Mouse (Mus musculus) T-helper 2 cell (primary cell): Measurements from ENCODE around the gene Cldnd2.

Source experiments
- in situ Hi-C: fragments of 300-600 bp; cut with MboI, MseI; formaldehyde crosslinking; loops from one replicate; pipeline ENCODE4 v1.15.1; 2025; ENCODE audit warnings: high pct_unique_total_duplicates

Cldnd2 gene

DNA sequence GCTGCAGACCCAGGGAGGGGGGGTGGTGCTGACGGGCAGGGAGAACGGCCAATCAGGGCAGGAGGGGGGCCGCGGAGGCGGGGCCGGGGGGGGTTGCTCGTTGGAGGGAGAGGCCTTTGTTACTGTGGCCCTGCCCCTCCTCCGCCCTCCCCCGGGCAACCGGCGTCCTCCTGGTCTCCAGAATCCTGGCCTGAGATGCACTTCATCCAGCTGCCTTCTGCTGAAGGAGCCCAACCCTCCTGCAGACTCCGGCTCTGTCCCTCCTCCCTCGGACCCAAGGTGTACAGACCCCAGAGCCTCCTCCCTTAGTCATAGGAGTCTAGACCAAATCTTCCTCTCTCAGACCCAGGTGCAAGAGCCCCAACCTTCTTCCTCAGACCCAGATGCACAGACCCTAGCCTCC is 49.6 kb downstream of the Cldnd2 start:
- in situ Hi-C loops, result no loop called here

- in situ Hi-C loops, result no loop called here
These were observed 50.3 kb downstream of the Cldnd2 start for GRCm38 (mm10) chr7:43490861-43491260.
